Mouse (Mus musculus) retina, embryonic 14.5 days (tissue): ENCODE measurements around the gene Acad11.

Experiments
- DNase-seq: peaks from one replicate; pipeline ENCODE4 v3.0.0-alpha.2; 2015; ENCODE audit warnings: low spot score

The Acad11 gene

GRCm38 (mm10) chr9:104063244-104063961, at the start of gene Acad11:
Gene Acad11, plus strand, starts transcription at chr9:104063377.
- peak; percentile 94 for DNase-seq

DNA sequence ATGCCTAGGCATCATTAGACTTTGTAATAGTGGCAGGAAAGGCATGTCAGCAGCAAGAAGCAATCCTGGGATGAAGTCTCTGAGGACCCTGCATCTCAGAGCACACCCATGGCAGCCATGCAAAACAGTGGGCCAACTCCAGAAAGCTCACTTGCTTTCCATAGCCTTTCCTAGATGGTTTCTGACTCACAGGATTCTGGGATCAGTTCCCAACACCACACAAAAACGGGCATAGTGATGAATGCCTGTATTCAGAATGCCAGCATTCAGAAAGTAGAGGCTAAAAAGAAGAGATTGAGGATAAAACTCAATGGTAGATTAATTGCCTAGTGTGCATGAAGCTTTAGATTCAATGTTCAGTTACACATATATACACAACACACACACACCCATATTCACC, 48.7 kb upstream of the Acad11 start:
- no peak for DNase-seq

GRCm38 (mm10) chr9:104021026-104021425, 42.2 kb upstream of the Acad11 start:
- no peak for DNase-seq

DNA sequence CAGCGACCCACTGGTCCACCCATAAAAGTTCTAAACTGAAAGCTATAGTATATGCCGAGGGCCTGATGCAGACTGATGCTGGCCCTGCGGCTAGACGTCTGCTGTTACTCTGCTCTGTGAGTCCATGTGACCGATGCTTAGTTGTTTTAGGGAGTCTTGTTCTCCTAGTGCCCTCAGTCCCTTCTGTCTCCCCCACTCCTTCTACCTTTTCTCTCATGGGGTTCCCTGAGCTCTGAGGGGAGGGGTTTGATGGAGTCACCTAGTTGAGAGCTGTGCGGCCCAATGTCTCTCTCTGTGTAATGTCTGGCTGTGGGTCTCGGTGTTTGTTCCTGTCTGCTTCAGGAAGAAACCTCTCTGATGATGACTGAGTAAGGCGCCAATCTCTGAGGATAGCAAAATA, 36.0 kb upstream of the Acad11 start:
- DNase-seq, result no peak

- DNase-seq, result no peak
Observed at GRCm38 (mm10) chr9:104029861-104030260, 33.3 kb upstream of the Acad11 start.

- DNase-seq, result no peak
Observed at GRCm38 (mm10) chr9:104034231-104034630, 28.9 kb upstream of the Acad11 start.

DNA sequence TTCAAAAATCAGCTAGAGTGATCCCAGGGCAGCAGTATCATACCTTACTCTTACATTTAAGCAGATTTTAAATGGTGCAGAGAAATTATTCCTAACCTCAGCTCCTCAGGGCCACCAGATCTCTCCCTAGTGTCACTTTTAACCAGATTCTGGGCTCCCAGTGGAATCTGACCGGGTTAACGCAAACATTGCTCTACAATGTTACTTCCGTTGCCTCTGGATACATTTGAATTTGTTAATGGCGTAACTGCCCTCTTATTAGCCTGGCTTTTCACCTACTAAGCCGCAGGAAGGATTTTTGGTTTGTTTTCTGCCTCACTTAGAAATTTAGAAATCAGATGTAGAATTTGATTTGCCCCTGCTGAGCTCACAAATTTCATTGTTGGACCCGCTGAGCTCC, 28.5 kb upstream of the Acad11 start:
- DNase-seq, result no peak

- peak; percentile 89 for DNase-seq
Observed at GRCm38 (mm10) chr9:104035261-104036015, 27.7 kb upstream of the Acad11 start.

DNA sequence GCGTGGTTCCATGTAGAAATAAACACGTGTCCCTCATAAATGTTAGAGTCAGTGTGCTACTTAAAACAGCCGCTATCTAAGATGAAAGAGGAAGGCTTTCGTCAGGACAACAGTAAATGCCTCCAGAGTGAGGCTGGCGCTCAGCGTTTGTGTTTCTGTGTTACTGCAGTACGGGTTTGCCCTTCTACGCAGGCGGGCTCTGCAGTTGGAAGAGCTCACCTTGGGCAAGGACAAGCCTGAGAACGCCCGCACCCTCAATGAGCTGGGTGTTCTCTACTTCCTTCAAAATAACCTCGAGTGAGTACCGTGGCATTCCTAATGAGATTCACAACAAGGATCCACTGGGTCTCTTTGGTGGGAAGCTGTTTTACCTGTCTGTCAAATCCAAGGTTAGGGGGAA, 24.9 kb upstream of the Acad11 start:
- no peak for DNase-seq

DNA sequence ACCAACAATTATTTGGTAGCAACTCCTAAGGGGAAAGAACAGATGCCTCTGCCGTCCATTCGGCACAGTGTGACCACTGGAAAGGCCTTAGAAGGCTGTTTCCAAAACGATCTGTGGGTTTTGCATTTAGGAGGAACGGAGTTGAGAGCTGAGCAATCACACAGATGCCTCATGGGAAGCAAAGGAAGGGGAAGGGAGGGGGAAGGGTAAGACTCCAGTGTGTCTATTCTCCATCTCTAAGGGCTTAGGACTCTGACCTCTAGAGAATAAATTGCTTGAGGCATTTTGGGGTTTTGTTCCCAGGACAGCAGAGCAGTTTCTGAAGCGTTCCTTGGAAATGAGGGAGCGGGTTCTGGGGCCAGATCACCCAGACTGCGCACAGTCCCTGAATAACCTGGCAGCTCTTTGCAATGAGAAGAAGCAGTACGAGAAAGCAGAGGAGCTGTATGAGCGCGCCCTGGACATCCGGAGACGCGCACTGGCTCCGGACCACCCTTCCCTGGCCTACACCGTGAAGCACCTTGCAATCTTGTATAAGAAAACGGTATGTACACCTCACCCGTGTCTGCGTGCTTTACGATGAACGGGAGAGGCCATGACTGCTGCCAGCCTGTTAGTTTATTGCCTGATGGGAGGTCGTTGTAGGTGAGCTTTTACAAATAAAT, 24.0 kb upstream of the Acad11 start:
- no peak for DNase-seq

DNA sequence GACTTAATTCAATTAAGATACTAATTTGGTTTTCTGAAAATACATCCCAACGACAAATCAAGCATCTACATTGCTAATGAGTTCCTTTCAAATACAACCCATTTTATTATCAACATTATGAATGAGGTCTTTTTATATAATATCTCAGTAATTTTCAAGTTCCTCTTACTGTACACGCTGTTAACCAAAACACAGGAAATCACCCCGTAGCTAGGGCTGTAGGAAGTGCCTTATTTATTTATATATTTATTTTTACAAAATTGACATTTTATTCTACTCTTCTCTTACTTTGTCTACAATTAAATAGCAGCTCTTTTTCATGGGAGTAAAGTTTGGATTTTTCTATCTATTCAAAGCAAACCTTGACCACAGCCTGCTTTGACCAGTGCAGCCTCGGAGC, 23.4 kb upstream of the Acad11 start:
- no peak for DNase-seq

DNA sequence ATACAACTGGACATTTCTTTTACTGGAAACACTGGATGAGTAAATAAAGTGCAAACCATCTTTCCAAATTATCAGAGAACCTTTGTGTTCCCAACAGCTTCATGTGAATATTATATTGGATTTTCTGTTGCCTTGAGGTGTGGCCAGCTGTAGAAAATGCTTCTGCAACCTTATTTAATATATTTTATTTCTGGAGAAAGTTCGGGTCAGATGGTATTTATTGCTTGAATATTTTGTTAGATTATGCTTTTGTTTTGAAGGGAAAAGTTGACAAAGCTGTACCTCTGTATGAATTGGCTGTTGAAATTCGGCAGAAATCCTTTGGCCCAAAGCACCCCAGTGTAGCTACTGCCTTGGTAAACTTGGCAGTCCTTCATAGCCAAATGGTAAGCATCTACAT, 22.8 kb upstream of the Acad11 start, which contains the start of gene Gm28305:
Gm28305 (plus strand) TSS at position 301 of the 400 bp plus-strand sequence.
- no peak for DNase-seq

- DNase-seq, result no peak
Observed at GRCm38 (mm10) chr9:104043676-104044075, 19.5 kb upstream of the Acad11 start.

- no peak for DNase-seq
Observed at GRCm38 (mm10) chr9:104051028-104051427, 12.1 kb upstream of the Acad11 start.

DNA sequence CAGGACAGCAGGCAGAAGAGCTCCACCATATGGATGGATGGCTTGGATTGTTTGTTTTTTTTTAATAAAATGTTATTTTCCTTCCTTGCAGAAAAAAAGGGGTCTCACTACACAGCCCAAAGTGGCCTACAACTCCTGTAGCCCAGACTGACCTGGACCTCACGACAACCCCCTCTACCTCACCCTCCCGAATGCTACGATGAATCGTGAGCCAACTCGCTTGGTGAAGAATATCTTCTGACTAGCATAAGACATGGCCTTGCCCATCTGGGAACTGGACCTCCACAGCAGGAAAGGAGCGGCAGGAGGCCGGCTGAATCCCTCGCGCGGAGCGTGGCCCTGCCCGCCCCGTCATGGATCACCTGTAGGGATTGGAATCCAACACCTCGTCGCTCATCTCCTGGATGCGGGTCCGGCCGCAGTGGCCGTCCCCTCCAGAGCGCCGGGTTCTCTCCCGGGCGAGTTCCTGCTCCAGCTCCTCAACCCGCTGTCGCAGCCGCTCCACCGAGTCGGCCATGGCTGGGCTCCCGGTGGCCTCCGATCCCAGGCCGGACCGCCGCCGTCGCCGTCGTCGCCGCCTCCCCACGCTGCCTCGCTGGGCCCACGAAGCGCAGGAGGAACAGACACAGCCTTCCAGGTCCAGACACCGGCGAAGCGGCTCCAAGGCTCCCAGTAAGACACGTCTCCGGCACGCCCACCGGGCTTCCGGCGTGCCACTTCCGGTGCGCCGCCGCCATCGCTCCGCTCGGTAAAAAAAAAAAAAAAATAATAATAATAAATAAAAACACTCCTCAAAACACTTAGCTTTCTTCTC, 540 bp upstream of the Acad11 start, which contains the start of gene Uba5:
Uba5 (minus strand) TSS at position 705 of the 814 bp plus-strand sequence.
- no peak for DNase-seq

GRCm38 (mm10) chr9:104064571-104064970, 1.4 kb downstream of the Acad11 start:
- DNase-seq, result no peak

GRCm38 (mm10) chr9:104070241-104070640, 7.1 kb downstream of the Acad11 start:
- DNase-seq, result no peak

DNA sequence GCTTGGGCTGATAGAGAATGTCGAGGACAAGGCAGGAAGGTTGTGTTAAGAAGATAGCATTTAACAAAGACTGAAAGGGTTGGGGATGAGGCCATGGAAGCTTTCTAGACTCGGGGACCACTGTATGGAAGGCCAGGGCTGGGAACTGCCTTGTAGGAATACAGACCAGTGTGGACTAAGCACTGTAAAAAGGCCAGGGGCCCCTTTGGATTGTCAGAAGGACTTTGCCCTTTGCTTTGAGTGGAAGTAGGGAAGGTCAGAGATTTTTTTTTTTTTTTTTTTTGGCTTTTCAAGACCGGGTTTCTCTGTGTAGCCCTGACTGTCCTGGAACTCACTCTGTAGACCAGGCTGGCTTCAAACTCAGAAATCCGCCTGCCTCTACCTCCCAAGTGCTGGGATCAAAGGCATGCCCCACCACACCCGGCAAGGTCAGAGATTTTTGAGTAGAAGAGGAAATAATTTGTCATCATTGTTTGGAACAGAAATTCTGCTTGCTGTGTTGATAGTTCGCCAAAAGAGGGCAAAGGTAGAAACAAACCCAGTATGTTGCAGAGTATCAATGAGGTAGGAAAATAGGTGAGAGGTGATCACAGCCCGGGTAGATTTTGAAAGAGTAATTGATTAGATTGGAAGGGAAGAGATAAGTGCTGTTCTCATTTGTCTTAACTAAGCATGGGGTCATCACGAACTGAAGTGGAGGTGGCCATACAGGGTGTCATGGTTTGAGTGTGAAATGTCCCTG, 7.9 kb downstream of the Acad11 start:
- DNase-seq, result no peak

DNA sequence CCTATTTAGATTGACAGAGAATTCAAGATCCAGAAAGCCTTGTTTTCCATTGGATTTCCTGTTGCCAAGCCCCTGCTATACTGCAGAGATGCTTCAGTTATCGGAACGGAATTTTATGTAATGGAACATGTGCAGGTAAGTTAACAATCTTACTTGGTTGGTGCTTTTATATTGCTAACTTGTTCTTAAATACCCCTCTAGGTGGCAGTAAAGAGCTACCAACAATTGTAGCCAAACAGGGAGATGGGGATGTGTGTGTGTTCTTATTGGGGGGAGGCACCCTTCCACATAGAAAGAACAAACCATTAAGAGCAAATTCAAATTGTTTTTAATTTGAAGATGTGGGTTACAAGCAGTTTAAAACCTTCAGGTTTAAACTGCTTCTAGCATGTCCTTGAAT, 12.6 kb downstream of the Acad11 start:
- DNase-seq, result peak; percentile 64

DNA sequence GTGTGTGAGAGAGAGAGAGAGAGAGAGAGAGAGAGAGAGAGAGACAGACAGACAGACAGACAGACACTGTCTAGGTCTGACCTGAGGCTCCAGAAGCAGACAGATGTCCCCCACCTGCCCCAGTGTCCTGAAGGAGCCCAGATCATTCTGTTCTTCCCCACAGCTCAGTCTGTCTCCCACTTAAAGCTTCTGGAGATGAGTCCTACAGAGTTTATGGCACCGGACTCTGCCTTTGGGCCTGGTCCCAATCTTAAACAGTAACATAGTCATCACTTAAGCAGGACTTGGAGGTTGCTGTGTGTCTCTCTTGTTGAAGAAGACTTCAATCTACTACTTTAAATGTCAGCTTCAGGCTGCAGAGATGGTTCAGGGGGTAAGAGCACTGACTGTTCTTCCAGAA, 15.6 kb downstream of the Acad11 start:
- DNase-seq, result no peak

- DNase-seq, result peak; percentile 76
Observed at GRCm38 (mm10) chr9:104079379-104079778, 16.2 kb downstream of the Acad11 start.
